Mouse (Mus musculus): ENCODE data around the gene Cenpc1. TPM values are rescaled to one million over a fixed set of nuclear protein-coding genes. Genes with fewer than 3 reads are reported as not detected.

Cenpc1 gene
- polyA plus RNA-seq (2012; rRNA removed; ENCODE audit: low replicate concordance): 2.5 and 3.0 TPM in 2 replicates

DNA sequence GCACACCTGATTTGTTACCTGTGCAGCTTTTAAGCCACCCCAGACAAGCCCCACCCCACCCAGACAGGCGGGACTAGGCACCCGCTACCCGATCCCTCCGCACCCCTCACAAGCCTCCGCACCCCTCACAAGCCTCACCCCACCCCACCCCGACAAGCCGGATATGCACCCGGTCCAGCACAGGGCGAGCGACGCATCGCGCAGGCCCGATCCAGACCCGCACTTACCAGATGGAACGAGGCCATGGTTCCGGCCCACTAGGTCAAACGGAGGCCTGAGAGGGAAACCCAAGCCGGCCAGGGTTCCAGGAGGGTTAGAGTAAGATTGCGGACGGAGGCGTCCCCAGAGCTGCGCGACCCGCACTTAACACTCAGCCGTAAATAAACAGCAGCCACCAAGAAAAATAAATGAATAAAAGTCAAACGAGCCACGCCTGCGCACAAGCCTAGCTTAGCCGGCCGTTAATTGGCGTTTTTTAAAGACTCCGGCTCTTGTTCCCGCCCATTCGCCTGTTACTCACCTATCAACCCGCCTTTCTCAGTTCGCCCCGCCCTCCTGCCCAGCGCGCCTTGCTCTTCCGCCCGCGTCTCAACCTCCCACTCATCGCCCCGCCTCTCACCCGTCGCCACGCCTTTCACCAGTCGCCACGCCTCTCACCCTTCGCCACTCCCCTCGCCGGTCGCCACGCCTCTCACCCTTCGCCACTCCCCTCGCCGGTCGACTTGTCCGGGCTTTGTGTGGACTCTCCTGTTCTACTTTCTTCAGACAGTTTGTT, at the start of gene Cenpc1:
Gene Cenpc1 (minus strand): TSS at position 483 of the 775 bp plus-strand sequence.

DNA sequence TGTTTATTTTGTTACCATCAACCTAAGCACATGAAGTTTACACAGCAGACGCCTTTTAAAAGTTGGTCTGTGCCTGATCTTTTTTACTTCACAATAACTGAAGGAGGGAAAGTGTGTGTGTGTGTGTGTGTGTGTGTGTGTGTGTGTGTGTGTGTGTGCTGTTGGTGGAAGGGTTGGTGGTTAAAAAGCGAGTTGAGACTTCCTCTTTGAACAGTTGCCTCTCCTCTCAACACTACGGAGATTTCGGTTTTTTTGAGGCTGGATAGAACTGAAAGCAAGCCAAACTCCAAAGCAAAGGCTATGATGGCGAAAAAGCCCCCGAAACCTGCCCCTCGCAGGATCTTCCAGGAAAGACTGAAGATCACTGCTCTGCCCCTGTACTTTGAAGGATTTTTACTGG, 6.2 kb upstream of the Cenpc1 start, which contains the start of gene Stap1:
Gene Stap1 (plus strand): TSS at position 209 of the 400 bp plus-strand sequence.

Other genes with a start within 250 kb of the Cenpc1 start
- gene Stap1, start 6.2 kb upstream of the Cenpc1 start, polyA plus RNA-seq (2012; rRNA removed; ENCODE audit: low replicate concordance): 2.7 and 6.0 TPM in 2 replicates
- 0.94 and 2.9 TPM in 2 replicates for gene Uba6, start 107.2 kb upstream of the Cenpc1 start, polyA plus RNA-seq (2012; rRNA removed; ENCODE audit: low replicate concordance)
- gene Gnrhr, start 132.3 kb upstream of the Cenpc1 start, polyA plus RNA-seq (2012; rRNA removed; ENCODE audit: low replicate concordance): not detected in 2 replicates
- not detected in 2 replicates for gene Tmprss11c, start 223.7 kb upstream of the Cenpc1 start, polyA plus RNA-seq (2012; rRNA removed; ENCODE audit: low replicate concordance)

All from mammary gland, adult 2 months (tissue).